Mouse (Mus musculus) heart, adult 2 months (tissue): ENCODE data around the gene Rpl37.

Source experiments
- CTCF ChIP-seq: fragments of 200-600 bp; IDR thresholded peaks from 2 replicates; pipeline ENCODE4 v1.8.1; 2022; ENCODE audit warnings: antibody characterized with exemption, mild to moderate bottlenecking, moderate library complexity
- EP300 ChIP-seq: fragments of 200-500 bp; IDR thresholded peaks from 2 replicates; pipeline ENCODE4 v1.6.1; 2011; ENCODE audit warnings: low read depth, low read length, control low read depth; ENCODE audit not compliant: insufficient read depth
- POLR2A ChIP-seq: fragments of 200-500 bp; IDR thresholded peaks from 2 replicates; pipeline ENCODE4 v1.6.1; 2011; ENCODE audit warnings: mild to moderate bottlenecking, low read depth, low read length, control low read depth; ENCODE audit not compliant: insufficient read depth

DNA sequence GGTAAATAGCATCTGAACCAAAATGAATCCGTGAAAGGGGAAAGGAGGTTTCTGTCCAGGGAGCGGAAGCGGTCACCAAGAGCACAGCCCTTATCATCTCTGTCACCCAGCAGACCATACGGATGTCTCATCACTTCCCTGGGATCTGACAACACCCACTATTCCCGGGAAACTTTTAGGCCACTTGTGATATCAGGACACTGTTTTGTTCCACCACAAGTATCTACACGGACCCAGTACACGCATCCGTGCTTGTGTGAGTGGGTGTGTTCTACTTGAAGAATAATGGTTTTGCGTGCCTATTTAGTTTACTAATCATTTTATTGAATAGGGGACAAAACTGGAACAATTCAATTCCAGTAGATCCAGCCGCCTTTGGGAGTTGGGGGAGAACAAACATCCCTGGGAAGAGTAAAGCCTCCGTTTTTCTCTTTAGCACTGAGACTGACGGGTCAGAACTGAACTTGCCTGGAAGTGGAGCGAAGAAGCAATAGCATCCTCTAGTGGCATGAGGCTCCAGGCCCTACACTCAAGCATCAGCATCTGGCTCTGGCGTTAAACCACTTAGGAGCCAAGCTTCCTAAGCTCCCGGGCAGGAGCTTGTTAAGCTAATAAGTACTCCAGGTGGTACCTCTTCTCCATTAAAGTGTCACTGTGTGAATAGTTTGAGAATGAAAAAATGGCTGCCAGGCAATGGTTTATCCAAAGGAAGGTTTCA is 47.5 kb upstream of the Rpl37 start:
- peak; percentile 75 for TF ChIP-seq CTCF
- TF ChIP-seq POLR2A: no peak
- TF ChIP-seq EP300: 0 out of 2 replicates have a peak, but pooled peaks have one; percentile 29
